Mouse (Mus musculus): Measurements from ENCODE around the gene Med12l. TPM values are rescaled to one million over a fixed set of nuclear protein-coding genes. Genes with fewer than 3 reads are reported as not detected.

Med12l gene
- total RNA-seq (2014; fragmentation: Nextera tagmentation) (not detected in 2 replicates), total RNA-seq (2017) (0.06 and 0.16 TPM in 2 replicates), polyA plus RNA-seq (2012) (not detected in 2 replicates)

DNA sequence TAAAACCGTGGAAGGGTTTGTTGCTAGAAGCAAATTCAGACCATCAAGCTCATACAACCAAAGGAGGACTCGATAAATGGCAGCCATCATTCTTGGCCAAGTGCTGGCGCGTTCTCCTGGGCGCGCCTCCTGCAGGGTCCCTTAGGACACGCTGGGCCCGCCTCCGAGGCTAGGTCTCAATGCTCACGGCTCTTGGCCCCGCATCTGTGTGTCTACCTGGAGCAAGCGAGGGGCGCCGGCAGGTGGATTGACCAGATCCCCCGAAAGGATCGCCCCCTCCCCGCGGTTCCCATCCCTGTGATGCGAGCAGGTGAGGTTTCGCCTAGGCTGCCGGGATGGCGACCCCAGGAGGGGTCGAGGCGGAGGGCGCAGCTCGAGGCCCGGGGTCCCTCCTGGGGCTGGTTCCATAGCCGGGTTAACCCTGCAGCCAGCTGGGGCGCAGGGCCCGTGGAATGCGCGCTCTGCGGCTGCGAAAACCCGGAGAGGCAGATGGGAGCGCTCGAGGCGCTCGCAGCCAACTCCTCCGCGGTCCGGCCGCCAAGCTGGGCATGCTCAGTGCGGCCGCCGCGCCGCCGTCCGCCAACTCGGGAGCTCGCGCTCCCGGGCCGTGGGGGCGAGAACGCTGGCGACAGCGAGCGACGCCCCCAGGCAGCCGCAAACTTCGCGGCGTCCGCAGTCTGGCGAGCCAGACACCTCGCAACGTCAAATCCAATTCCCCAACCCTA, at the start of gene Med12l:
Gene Med12l (plus strand): TSS at position 555 of the 725 bp plus-strand sequence.
- H3K4me3 ChIP-seq (ENCODE audit: low read depth, low read length): no peak within 1 kb of the TSS; the same call in 1 of the 2 replicates
- H3K27me3 ChIP-seq (ENCODE audit: insufficient read depth, low read length): no peaks in the 10 kb centered on the region

DNA sequence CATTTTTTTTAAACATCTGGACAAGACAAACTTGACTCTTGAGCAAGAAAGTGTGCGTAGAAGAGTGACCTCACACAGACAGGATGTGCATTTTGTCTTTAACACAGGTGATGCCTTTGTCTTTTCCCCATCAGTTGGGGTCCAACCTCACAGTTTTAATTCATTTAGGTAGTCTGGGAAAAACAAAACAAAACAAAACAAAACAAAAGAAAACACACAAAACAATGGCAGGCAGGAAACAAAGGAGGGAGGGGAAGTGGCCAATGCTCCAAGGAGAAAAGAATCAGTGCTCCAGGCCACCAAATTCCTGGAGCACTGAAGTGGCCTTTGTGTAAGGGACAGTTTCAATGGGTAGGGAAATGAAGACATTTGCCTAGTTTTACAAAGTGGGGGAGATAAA, 44.5 kb upstream of the Med12l start:
- TF ChIP-seq POLR2AphosphoS5 (IDR thresholded peaks at IDR 0.05; ENCODE audit: insufficient replicate concordance, low read depth, low read length) (no peak), GATA2 (IDR thresholded peaks at IDR 0.05; ENCODE audit: borderline replicate concordance, low read depth, low read length) (no peak), CTCF (IDR thresholded peaks at IDR 0.05; ENCODE audit: low read depth, low read length) (no peak), TAL1 (conservative IDR thresholded peaks at IDR 0.05; ENCODE audit: low read depth, low read length) (no peak), GATA1 (IDR thresholded peaks at IDR 0.05; ENCODE audit: borderline replicate concordance, low read length) (no peak)
- no peak for DNase-seq (ENCODE audit: low spot score)
- no peaks in the 10 kb centered on the region for H3K36me3 ChIP-seq (replicated peaks)
- no peaks in the 10 kb centered on the region; the same call in none of the 2 replicates for H3K27me3 ChIP-seq (ENCODE audit: insufficient read depth, low read length)
- H3K9me3 ChIP-seq (replicated peaks): no peaks in the 10 kb centered on the region
- no peak overlapping the region for H3K4me3 ChIP-seq (ENCODE audit: low read depth, low read length)
- ATAC-seq (ENCODE audit: extremely low read depth, insufficient number of reproducible peaks, low FRiP score, poor library complexity, severe bottlenecking): no peak
- no peaks in the 10 kb centered on the region for H3K4me1 ChIP-seq (ENCODE audit: insufficient read depth, low read depth, low read length)

More for the DNA sequence above, at the start of gene Med12l:
- H3K4me1 ChIP-seq (ENCODE audit: insufficient read depth, low read depth, low read length): no peaks in the 10 kb centered on the region
- no peaks in the 10 kb centered on the region for H3K36me3 ChIP-seq (replicated peaks)
- DNase-seq (ENCODE audit: low spot score): no peak
- no peak for ATAC-seq (ENCODE audit: extremely low read depth, insufficient number of reproducible peaks, low FRiP score, poor library complexity, severe bottlenecking)
- H3K9me3 ChIP-seq (replicated peaks): peaks cover 26% of the 10 kb centered on the region
- TF ChIP-seq CTCF (IDR thresholded peaks at IDR 0.05; ENCODE audit: low read depth, low read length) (no peak), GATA2 (IDR thresholded peaks at IDR 0.05; ENCODE audit: borderline replicate concordance, low read depth, low read length) (no peak), POLR2AphosphoS5 (IDR thresholded peaks at IDR 0.05; ENCODE audit: insufficient replicate concordance, low read depth, low read length) (no peak), GATA1 (IDR thresholded peaks at IDR 0.05; ENCODE audit: borderline replicate concordance, low read length) (no peak), TAL1 (conservative IDR thresholded peaks at IDR 0.05; ENCODE audit: low read depth, low read length) (no peak)

DNA sequence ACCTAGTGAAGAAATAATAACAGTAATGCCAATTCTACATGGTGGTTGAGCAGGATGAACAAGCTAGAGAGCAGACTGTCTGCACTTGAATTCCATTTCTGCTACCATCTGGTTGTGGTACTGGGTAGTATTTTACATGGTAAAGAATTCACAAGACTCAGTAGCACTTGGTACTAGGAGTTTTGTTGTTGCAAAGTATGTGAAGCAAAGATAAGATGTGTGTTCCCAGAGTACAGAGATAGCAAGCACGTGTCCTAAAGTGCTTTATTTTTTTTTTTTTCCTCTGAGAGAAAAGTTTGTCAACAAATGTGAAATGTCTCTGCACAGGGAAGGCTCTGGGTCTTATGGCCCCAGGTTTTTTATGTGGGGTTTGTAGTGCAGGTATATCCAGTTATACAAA, 28.2 kb upstream of the Med12l start:
- ATAC-seq (ENCODE audit: extremely low read depth, insufficient number of reproducible peaks, low FRiP score, poor library complexity, severe bottlenecking) (no peak), DNase-seq (ENCODE audit: low spot score) (no peak)
- no peak for TF ChIP-seq GATA2 (IDR thresholded peaks at IDR 0.05; ENCODE audit: borderline replicate concordance, low read depth, low read length)
- Histone ChIP-seq H3K27me3 (ENCODE audit: insufficient read depth, low read length) (no peaks in the 10 kb centered on the region), H3K36me3 (replicated peaks) (no peaks in the 10 kb centered on the region), H3K4me1 (ENCODE audit: insufficient read depth, low read depth, low read length) (no peaks in the 10 kb centered on the region), H3K9me3 (replicated peaks) (no peaks in the 10 kb centered on the region), H3K4me3 (ENCODE audit: low read depth, low read length) (no peak overlapping the region)

DNA sequence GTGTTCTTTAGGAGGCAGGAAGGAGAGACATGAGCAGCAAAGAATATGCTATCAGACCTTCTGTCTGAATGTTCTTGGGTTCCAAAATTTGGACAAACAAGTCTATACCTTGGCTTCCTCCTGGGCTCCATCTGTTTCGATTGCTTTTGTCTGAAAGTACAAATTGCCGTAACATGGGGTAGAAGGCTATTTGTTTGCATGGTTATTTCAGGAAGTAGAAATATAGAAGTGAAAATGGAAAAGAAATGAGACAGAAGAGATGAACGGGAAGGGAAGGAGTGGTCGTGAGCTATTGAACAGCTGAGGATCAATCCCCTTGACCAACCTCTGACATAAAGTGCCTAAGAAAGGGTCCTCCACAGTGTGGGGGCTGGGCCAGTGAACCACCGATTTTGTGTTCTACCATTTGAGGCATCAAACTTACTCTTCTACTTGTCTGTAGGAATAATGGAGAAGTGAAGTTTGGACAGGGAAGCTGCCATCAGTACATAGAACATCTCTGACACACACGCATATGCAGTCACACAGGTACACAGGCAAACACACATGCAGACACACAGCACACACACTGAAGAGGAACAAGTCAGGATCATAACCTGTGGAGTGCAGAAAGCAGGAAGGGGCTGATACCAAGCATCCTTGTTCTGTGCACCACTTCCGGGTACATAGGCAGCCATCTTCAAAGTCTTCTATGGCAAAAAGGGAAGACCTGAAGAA, 27.6 kb upstream of the Med12l start:
- ATAC-seq (ENCODE audit: extremely low read depth, insufficient number of reproducible peaks, low FRiP score, poor library complexity, severe bottlenecking): no peak

DNA sequence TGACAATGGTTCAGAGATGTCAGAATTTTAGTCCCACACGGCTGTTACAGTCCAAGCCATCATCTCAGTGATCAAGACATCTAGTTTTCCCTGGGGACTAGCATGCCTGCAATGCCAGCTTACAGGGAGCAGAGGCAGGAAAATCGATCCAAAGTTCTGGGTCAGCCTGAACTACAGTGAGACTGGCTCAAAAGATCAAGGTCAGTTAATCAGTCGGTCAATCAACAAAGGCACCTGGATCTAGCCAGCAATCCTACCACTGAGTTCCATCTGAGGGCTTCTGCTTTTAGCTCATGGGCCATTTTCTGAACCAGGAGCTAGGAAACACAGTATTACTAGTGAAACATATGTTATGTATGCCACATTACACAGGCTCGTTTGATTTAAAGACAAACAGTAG, 25.0 kb upstream of the Med12l start:
- no peaks in the 10 kb centered on the region for H3K27me3 ChIP-seq (ENCODE audit: insufficient read depth, low read length)
- H3K4me1 ChIP-seq (ENCODE audit: insufficient read depth, low read depth, low read length): no peaks in the 10 kb centered on the region
- no peak for ATAC-seq (ENCODE audit: extremely low read depth, insufficient number of reproducible peaks, low FRiP score, poor library complexity, severe bottlenecking)
- TF ChIP-seq GATA1 (IDR thresholded peaks at IDR 0.05; ENCODE audit: borderline replicate concordance, low read length) (no peak), GATA2 (IDR thresholded peaks at IDR 0.05; ENCODE audit: borderline replicate concordance, low read depth, low read length) (no peak), CTCF (IDR thresholded peaks at IDR 0.05; ENCODE audit: low read depth, low read length) (no peak), TAL1 (conservative IDR thresholded peaks at IDR 0.05; ENCODE audit: low read depth, low read length) (no peak), POLR2AphosphoS5 (IDR thresholded peaks at IDR 0.05; ENCODE audit: insufficient replicate concordance, low read depth, low read length) (no peak)
- H3K36me3 ChIP-seq (replicated peaks): no peaks in the 10 kb centered on the region
- H3K9me3 ChIP-seq (replicated peaks): no peaks in the 10 kb centered on the region
- no peak for DNase-seq (ENCODE audit: low spot score)
- no peak overlapping the region for H3K4me3 ChIP-seq (ENCODE audit: low read depth, low read length)

More for the DNA sequence above, 27.6 kb upstream of the Med12l start:
- Histone ChIP-seq H3K4me1 (ENCODE audit: insufficient read depth, low read depth, low read length) (no peaks in the 10 kb centered on the region), H3K27me3 (ENCODE audit: insufficient read depth, low read length) (no peaks in the 10 kb centered on the region), H3K36me3 (replicated peaks) (no peaks in the 10 kb centered on the region), H3K4me3 (ENCODE audit: low read depth, low read length) (no peak overlapping the region), H3K9me3 (replicated peaks) (no peaks in the 10 kb centered on the region)
- DNase-seq (ENCODE audit: low spot score): no peak
- no peak for TF ChIP-seq GATA1 (IDR thresholded peaks at IDR 0.05; ENCODE audit: borderline replicate concordance, low read length)
- no peak for TF ChIP-seq TAL1 (conservative IDR thresholded peaks at IDR 0.05; ENCODE audit: low read depth, low read length)
- TF ChIP-seq CTCF (IDR thresholded peaks at IDR 0.05; ENCODE audit: low read depth, low read length): no peak

DNA sequence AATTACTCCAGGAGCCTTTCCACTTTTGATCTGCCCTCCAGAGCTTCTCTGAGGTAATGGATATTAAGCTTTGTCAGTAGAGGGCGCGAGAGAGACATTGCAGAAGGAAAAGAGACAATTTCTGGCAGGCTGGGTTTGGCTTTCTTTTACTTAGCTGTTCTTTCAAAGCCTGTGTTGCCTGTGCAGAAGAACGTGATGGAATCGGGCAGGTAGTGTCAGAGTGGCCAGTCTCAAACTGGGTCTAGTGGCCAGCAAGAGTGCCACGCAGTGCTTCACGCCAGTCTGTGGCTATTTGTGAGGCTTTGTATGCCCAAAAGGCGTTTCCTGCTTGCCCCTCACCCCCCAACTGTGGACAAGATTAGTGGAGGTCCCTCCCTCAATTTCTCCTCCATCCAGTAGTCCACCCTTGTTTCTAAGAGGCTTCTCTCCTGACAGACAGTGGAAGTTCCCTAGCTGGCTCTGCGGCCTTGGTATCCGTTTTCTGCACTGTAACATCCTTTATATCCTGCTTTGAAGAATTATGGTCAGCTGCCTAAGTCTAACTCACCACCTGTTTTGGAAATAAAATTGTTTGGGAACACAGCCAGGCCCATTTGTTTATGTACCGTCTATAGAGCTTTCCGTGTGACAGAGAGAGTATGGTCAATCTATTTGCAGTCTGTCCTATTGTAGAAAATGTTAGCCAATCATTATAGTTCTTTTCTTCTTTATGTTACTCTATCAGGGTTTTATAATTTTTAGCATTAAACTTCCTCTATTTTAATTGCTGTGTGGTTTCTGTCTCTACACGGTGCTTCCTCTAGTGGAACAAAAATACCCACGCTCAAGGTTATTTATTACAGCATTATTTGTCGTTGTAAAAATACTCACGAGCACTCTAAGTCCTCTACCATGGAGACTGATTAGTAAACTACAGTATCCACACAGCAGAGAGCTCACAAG, 22.5 kb upstream of the Med12l start:
- H3K4me1 ChIP-seq (ENCODE audit: insufficient read depth, low read depth, low read length): no peaks in the 10 kb centered on the region
- H3K9me3 ChIP-seq (replicated peaks): no peaks in the 10 kb centered on the region
- H3K36me3 ChIP-seq (replicated peaks): no peaks in the 10 kb centered on the region
- no peak for DNase-seq (ENCODE audit: low spot score)
- no peaks in the 10 kb centered on the region for H3K27me3 ChIP-seq (ENCODE audit: insufficient read depth, low read length)
- no peak overlapping the region for H3K4me3 ChIP-seq (ENCODE audit: low read depth, low read length)
- no peak for ATAC-seq (ENCODE audit: extremely low read depth, insufficient number of reproducible peaks, low FRiP score, poor library complexity, severe bottlenecking)
- TF ChIP-seq GATA1 (IDR thresholded peaks at IDR 0.05; ENCODE audit: borderline replicate concordance, low read length) (no peak), CTCF (IDR thresholded peaks at IDR 0.05; ENCODE audit: low read depth, low read length) (no peak), GATA2 (IDR thresholded peaks at IDR 0.05; ENCODE audit: borderline replicate concordance, low read depth, low read length) (no peak), TAL1 (conservative IDR thresholded peaks at IDR 0.05; ENCODE audit: low read depth, low read length) (no peak)
